Mouse (Mus musculus) stomach, embryonic 16.5 days (tissue): ENCODE data around the gene Gm16513. TPM values are rescaled to one million over a fixed set of nuclear protein-coding genes. Genes with fewer than 3 reads are reported as not detected.
"Not testable (repeated sequence)": the region's sequence is repeated elsewhere in the genome, so short reads cannot be mapped to it uniquely, and the experiment has no call there.

Experiments used
- ATAC-seq: fragments of 200-750 bp; cut with Nextera tagmentation; 2 replicates; pipeline ENCODE4 v1.8.0; 2017; ENCODE audit warnings: moderate number of reproducible peaks, moderate TSS enrichment; ENCODE audit not compliant: insufficient read depth, low FRiP score
- H3K27ac ChIP-seq: fragments of 300-500 bp; sonication (generic); 2 replicates; pipeline ENCODE4 v1.5.1; 2014; ENCODE audit warnings: low read length
- H3K27me3 ChIP-seq: fragments of 300-500 bp; sonication (generic); 2 replicates; pipeline ENCODE4 v1.6.1; 2014; ENCODE audit warnings: low read length, control low read depth, mixed read lengths; ENCODE audit not compliant: control insufficient read depth, insufficient read depth
- H3K36me3 ChIP-seq: fragments of 300-500 bp; sonication (generic); 2 replicates; pipeline ENCODE4 v1.6.1; 2014; ENCODE audit warnings: low read length; ENCODE audit not compliant: control insufficient read depth, insufficient read depth
- H3K4me1 ChIP-seq: fragments of 300-500 bp; sonication (generic); 2 replicates; pipeline ENCODE4 v1.6.1; 2014; ENCODE audit warnings: low read length, control low read depth, mixed read lengths; ENCODE audit not compliant: control insufficient read depth, insufficient read depth
- H3K4me2 ChIP-seq: fragments of 300-500 bp; sonication (generic); 2 replicates; pipeline ENCODE4 v1.6.1; 2014; ENCODE audit warnings: low read depth, low read length, mixed read lengths
- H3K4me3 ChIP-seq: fragments of 300-500 bp; sonication (generic); replicated peaks from 2 replicates; pipeline ENCODE4 v1.5.1; 2014; ENCODE audit warnings: mild to moderate bottlenecking, low read length
- H3K9ac ChIP-seq: fragments of 300-500 bp; sonication (generic); 2 replicates; pipeline ENCODE4 v1.6.1; 2014; ENCODE audit warnings: low read length
- H3K9me3 ChIP-seq: fragments of 300-500 bp; sonication (generic); replicated peaks from 2 replicates; pipeline ENCODE4 v1.6.1; 2016; ENCODE audit warnings: low read length, control low read depth; ENCODE audit not compliant: control insufficient read depth
- whole genome bisulfite sequencing: fragments of 180-500 bp; shearing (Covaris S2); extraction: QIAGEN DNeasy Blood & Tissue Kit; methylation state at CpG from one replicate; pipeline ENCODE4 v1.1.7; 2014; 5-methylcytosine and 5-hydroxymethylcytosine counted together
- polyA plus RNA-seq: library from polyadenylated mRNA; unstranded; fragments of >200 nt; fragmentation: Nextera tagmentation; extraction: Ambion mirVana; gene quantifications from 2 replicates; pipeline ENCODE4 v1.2.1, GENCODE M21; 2015

The Gm16513 gene
- not detected in 2 replicates for polyA plus RNA-seq

GRCm38 (mm10) chr5:95182324-95182723, at the start of gene Gm16513:
TSS of gene Gm16513 (plus strand) at chr5:95182624.
- not testable (repeated sequence) for H3K4me3 ChIP-seq, H3K27me3 ChIP-seq, H3K36me3 ChIP-seq, H3K9ac ChIP-seq, H3K4me2 ChIP-seq, H3K9me3 ChIP-seq, ATAC-seq, H3K4me1 ChIP-seq, H3K27ac ChIP-seq
- WGBS, result no CpG with 5 or more reads among the region's 1 CpGs

Other genes with a start within 250 kb of the Gm16513 start
- not detected in 2 replicates for gene Gm6367, start 194.0 kb upstream of the Gm16513 start, polyA plus RNA-seq
- not detected in 2 replicates for gene Gm7942, start 75.7 kb upstream of the Gm16513 start, polyA plus RNA-seq
- gene Gm10424, start 90.1 kb downstream of the Gm16513 start, polyA plus RNA-seq, result not detected in 2 replicates
- not detected in 2 replicates for gene Gm3259, start 123.3 kb downstream of the Gm16513 start, polyA plus RNA-seq